Mouse (Mus musculus) kidney, embryonic 16.5 days (tissue): Measurements from ENCODE around the gene Spata31d1d. TPM values are rescaled to one million over a fixed set of nuclear protein-coding genes. Genes with fewer than 3 reads are reported as not detected.

Experiments used
- ATAC-seq: fragments of 200-750 bp; cut with Nextera tagmentation; 2 replicates; pipeline ENCODE4 v1.8.0; 2017; ENCODE audit warnings: moderate TSS enrichment; ENCODE audit not compliant: low FRiP score, low TSS enrichment
- H3K27ac ChIP-seq: fragments of 300-500 bp; sonication (generic); 2 replicates; pipeline ENCODE4 v1.5.1; 2014; ENCODE audit warnings: low read length
- H3K27me3 ChIP-seq: fragments of 300-500 bp; sonication (generic); 2 replicates; pipeline ENCODE4 v1.6.1; 2014; ENCODE audit warnings: low read length, control low read depth, mixed read lengths; ENCODE audit not compliant: insufficient read depth
- H3K36me3 ChIP-seq: fragments of 300-500 bp; sonication (generic); 2 replicates; pipeline ENCODE4 v1.6.1; 2014; ENCODE audit warnings: low read length, control low read depth, mixed read lengths; ENCODE audit not compliant: insufficient read depth
- H3K4me1 ChIP-seq: fragments of 300-500 bp; sonication (generic); 2 replicates; pipeline ENCODE4 v1.6.1; 2014; ENCODE audit warnings: low read length, control low read depth, mixed read lengths; ENCODE audit not compliant: insufficient read depth
- H3K4me2 ChIP-seq: fragments of 300-500 bp; sonication (generic); replicated peaks from 2 replicates; pipeline ENCODE4 v1.6.1; 2014; ENCODE audit warnings: low read depth, low read length
- H3K4me3 ChIP-seq: fragments of 300-500 bp; sonication (generic); 2 replicates; pipeline ENCODE4 v1.5.1; 2014; ENCODE audit warnings: mild to moderate bottlenecking, low read length
- H3K9ac ChIP-seq: fragments of 300-500 bp; sonication (generic); replicated peaks from 2 replicates; pipeline ENCODE4 v1.6.1; 2014; ENCODE audit warnings: low read length
- H3K9me3 ChIP-seq: fragments of 300-500 bp; sonication (generic); 2 replicates; pipeline ENCODE4 v1.6.1; 2016; ENCODE audit warnings: low read length, control low read depth
- WGBS: fragments of 180-500 bp; shearing (Covaris S2); extraction: QIAGEN DNeasy Blood & Tissue Kit; methylation state at CpG from one replicate; pipeline ENCODE4 v1.1.7; 2014; 5-methylcytosine and 5-hydroxymethylcytosine counted together
- polyA plus RNA-seq: library from polyadenylated mRNA; unstranded; fragments of >200 nt; fragmentation: Nextera tagmentation; extraction: Ambion mirVana; gene quantifications from 2 replicates; pipeline ENCODE4 v1.2.1, GENCODE M21; 2015

The Spata31d1d gene
- polyA plus RNA-seq, 1 experiment from 2014 or later: not detected

DNA sequence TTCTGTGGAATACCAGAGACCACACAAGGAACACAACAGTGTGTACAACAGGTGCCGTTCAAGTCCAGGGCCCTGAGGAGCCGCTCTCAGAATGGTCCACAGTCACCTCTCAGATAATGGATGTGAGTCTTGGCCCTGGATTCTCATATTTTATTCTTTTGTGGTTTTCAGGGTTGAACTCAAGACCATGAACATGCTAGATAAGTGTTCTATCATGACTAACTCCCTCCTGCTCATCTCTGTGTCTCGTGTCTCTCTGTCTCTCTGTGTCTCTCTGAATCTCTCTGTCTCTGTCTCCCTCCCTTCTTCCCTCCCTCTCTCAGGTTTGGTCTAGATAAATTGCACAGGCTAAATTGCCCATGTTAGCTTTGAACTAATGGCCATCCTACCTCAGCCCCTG, 41.7 kb downstream of the Spata31d1d start:
- H3K36me3 ChIP-seq: no peaks in the 10 kb centered on the region
- H3K4me3 ChIP-seq: no peak overlapping the region
- 86% methylated on average over 3 of the region's 3 CpGs for WGBS
- no peaks in the 10 kb centered on the region for H3K4me1 ChIP-seq
- H3K9me3 ChIP-seq: no peaks in the 10 kb centered on the region
- H3K9ac ChIP-seq: no peak overlapping the region
- no peak overlapping the region for H3K27ac ChIP-seq
- H3K27me3 ChIP-seq: no peaks in the 10 kb centered on the region
- no peak for ATAC-seq
- H3K4me2 ChIP-seq: no peak overlapping the region

DNA sequence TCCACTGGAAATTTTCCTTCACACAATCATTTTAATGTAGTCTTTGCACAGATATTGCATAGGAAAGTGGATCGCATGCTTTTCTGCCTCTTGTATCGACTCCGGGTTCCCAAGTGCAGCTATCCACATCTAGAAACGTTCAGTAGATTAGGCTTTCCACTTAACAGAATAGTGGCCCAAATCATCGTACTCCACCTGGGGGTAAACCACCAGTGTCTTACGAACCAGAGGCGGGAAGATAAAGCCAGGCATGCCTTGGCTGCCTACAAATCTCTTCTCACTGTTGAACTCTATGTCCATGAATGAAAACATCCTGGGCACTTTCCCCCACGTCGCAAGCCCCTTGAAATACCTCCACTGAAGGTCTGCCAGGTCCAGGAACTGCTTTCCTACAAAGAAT, 42.2 kb downstream of the Spata31d1d start:
- Histone ChIP-seq H3K4me2 (no peak overlapping the region), H3K9me3 (no peaks in the 10 kb centered on the region), H3K4me3 (no peak overlapping the region), H3K27ac (no peak overlapping the region), H3K9ac (no peak overlapping the region), H3K36me3 (no peaks in the 10 kb centered on the region), H3K27me3 (no peaks in the 10 kb centered on the region), H3K4me1 (no peaks in the 10 kb centered on the region)
- 87% methylated on average over 9 of the region's 9 CpGs for WGBS
- ATAC-seq: no peak

DNA sequence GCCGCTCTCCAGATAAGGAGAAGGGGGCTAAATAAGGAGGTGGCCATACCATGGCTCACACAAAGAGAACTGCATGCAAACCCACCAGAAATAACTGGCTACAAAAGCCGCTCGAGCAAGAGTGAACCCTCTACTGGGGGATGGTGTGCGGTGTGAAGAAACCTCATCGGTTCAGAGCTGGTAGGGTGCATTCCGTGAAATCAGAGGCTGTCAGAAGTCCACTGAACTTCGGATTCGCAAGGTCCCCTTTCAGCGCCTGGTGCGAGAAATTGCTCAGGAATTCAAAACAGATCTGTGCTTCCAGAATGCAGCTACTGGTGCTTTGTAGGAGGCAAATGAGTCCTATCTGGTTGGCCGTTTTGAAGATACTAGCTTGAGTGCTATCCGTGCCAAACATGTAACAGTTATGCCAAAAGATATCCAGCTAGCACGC, 43.2 kb downstream of the Spata31d1d start:
- no peaks in the 10 kb centered on the region for H3K9me3 ChIP-seq
- no peaks in the 10 kb centered on the region for H3K36me3 ChIP-seq
- H3K27ac ChIP-seq: no peak overlapping the region
- no peaks in the 10 kb centered on the region for H3K27me3 ChIP-seq
- H3K9ac ChIP-seq: no peak overlapping the region
- no peaks in the 10 kb centered on the region for H3K4me1 ChIP-seq
- 74% methylated on average over 13 of the region's 13 CpGs for WGBS
- no peak for ATAC-seq
- H3K4me3 ChIP-seq: no peak overlapping the region
- H3K4me2 ChIP-seq: no peak overlapping the region

DNA sequence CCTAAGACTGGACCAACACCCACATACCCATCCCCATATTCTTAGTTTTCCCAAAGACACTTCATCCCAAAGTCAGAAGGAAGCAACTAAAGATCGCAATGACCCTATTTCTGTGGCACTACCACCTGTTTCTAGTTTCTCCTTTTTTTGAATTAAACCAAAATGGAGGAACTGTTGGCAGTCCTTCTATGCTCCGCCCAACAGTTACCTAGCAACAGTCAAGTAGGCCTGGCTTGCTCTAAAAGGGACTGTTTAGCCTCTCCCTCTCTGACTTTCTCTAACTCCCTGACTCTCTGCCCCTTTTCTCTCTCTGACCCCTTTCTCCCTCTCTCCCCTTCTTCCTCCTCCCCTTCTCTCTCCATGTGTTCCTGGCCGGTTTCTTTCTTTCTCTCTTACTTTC, 46.3 kb downstream of the Spata31d1d start:
- no peak overlapping the region for H3K4me2 ChIP-seq
- no peak overlapping the region for H3K27ac ChIP-seq
- H3K4me3 ChIP-seq: no peak overlapping the region
- no peaks in the 10 kb centered on the region for H3K36me3 ChIP-seq
- no peaks in the 10 kb centered on the region for H3K27me3 ChIP-seq
- no peaks in the 10 kb centered on the region for H3K9me3 ChIP-seq
- 90% methylated on average over 3 of the region's 3 CpGs for WGBS
- H3K9ac ChIP-seq: no peak overlapping the region
- no peak for ATAC-seq
- no peaks in the 10 kb centered on the region for H3K4me1 ChIP-seq

DNA sequence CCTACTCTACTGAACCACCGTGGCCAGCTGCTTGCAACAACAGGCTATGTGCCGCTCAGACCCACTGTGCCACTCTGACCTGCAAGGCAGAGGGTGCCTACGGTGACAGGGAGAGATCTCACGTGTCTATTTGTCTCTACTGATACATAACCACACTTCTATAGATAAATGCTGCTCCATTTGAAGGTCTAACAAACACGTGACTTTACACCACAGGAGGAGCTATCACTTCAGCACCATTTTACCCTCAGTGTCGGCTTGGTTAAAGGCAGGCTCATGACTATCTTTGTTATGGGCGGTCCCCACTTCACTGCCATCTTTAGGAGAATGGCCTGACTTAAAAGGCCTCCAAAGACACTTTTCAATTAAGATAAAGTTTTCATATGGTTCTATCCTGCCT, 48.9 kb downstream of the Spata31d1d start:
- H3K27me3 ChIP-seq: no peaks in the 10 kb centered on the region
- no peak overlapping the region for H3K27ac ChIP-seq
- no peaks in the 10 kb centered on the region for H3K9me3 ChIP-seq
- H3K4me1 ChIP-seq: no peaks in the 10 kb centered on the region
- 29% methylated on average over 7 of the region's 7 CpGs for WGBS
- no peak overlapping the region for H3K4me2 ChIP-seq
- no peaks in the 10 kb centered on the region for H3K36me3 ChIP-seq
- no peak overlapping the region for H3K4me3 ChIP-seq
- ATAC-seq: no peak
- H3K9ac ChIP-seq: no peak overlapping the region

DNA sequence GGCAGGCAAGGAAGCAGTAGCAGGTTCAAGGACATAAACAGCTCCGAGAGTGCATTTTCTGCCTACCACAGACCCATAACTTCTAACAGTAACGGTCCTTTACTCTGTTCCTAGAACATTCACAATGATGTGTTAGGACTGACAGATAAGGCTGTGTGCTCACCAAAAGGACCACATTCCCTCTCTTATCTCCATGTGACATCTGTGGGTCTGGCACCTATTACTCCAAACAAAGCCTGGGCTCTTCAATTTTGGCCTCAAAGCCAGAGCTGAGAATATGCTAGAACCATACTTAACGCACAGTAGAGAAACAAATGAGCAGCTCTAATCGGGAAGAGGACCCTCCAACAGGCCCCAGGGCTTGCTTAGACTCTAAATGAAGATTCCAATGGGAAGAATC, 51.6 kb downstream of the Spata31d1d start:
- H3K4me1 ChIP-seq: no peaks in the 10 kb centered on the region
- H3K9ac ChIP-seq: no peak overlapping the region
- ATAC-seq: no peak
- no peak overlapping the region for H3K4me2 ChIP-seq
- H3K27me3 ChIP-seq: no peaks in the 10 kb centered on the region
- 70% methylated on average over 4 of the region's 4 CpGs for WGBS
- H3K9me3 ChIP-seq: no peaks in the 10 kb centered on the region
- no peak overlapping the region for H3K4me3 ChIP-seq
- H3K27ac ChIP-seq: no peak overlapping the region
- H3K36me3 ChIP-seq: no peaks in the 10 kb centered on the region

DNA sequence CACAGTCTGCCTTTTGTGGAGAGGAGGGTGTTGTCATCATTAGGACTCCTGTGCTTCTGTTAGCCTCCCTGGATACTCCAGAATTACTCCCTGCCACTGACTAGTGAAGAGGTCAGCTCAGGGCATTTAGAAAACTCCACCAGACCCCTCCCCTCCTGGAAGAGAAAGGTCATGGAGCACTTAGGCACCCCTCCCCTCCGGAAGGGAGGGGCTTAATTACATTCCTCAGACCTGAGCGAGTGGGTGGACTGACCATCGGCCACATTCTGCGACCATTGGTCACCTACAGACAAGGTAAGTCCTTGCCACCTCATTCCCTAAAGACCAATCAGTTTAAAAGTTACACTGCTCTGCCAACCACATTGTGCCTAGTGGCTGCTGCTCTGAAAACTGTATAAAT, 52.2 kb downstream of the Spata31d1d start:
- no peaks in the 10 kb centered on the region for H3K36me3 ChIP-seq
- no peaks in the 10 kb centered on the region for H3K27me3 ChIP-seq
- no peak overlapping the region for H3K27ac ChIP-seq
- H3K9ac ChIP-seq: no peak overlapping the region
- H3K4me3 ChIP-seq: no peak overlapping the region
- H3K4me2 ChIP-seq: no peak overlapping the region
- peaks cover 4% of the 10 kb centered on the region for H3K4me1 ChIP-seq
- ATAC-seq: no peak
- H3K9me3 ChIP-seq: no peaks in the 10 kb centered on the region
- 39% methylated on average over 4 of the region's 4 CpGs for WGBS

DNA sequence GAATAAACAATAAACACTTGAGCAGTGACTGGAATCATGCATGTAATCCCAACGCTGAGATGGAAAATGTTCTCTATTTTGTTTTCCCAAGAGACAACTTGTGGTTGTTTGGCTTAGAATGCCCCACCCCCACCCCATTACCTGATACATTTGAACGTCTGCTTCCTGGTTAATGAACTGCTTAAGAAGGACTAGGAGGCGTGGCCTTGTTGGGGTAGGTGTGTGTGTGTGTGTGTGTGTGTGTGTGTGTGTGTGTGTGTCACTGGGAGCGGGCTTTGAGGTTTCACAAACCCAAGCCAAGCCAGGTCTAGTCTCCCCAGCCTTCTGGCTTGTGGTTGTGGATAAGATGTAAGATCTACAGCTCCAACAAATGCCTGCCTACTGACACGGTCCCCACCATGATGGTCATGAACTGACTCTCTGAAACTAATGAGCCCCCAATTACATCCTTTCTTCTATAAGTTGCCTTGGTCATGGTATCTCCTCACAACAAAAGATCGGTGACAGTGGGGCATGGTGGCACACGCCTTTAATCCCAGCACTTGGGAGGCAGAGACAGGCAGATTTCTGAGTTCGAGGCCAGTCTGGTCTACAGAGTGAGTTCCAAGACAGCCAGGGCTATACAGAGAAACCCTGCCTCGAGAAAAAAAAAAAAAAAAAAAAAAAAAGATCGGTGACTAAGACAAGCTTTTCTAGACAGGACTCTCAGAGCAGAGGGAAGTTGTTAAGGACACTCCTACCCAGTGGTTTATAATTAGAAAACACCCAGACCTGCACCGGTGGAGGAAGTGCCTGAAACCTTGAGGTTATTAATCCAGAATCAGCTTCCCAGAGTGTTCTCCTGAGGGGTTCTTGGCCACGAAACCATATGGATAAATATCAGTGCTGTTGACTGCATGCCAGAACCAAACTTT, 55.0 kb downstream of the Spata31d1d start:
- H3K9ac ChIP-seq: no peak overlapping the region
- H3K4me3 ChIP-seq: no peak overlapping the region
- H3K36me3 ChIP-seq: no peaks in the 10 kb centered on the region
- ATAC-seq: no peak
- H3K4me1 ChIP-seq: peaks cover 15% of the 10 kb centered on the region
- H3K27me3 ChIP-seq: no peaks in the 10 kb centered on the region
- 69% methylated on average over 12 of the region's 12 CpGs for WGBS
- no peak overlapping the region for H3K4me2 ChIP-seq
- no peak overlapping the region for H3K27ac ChIP-seq
- no peaks in the 10 kb centered on the region for H3K9me3 ChIP-seq
